Mouse (Mus musculus) midbrain, embryonic 13.5 days (tissue): ENCODE data around the gene Galt. TPM values are rescaled to one million over a fixed set of nuclear protein-coding genes. Genes with fewer than 3 reads are reported as not detected.
"Not testable (repeated sequence)": the region's sequence is repeated elsewhere in the genome, so short reads cannot be mapped to it uniquely, and the experiment has no call there.

Experiments used
- ATAC-seq: fragments of 200-750 bp; cut with Nextera tagmentation; 2 replicates; pipeline ENCODE4 v1.8.0; 2017; ENCODE audit warnings: mild to moderate bottlenecking, moderate TSS enrichment, moderate library complexity
- H3K27ac ChIP-seq: fragments of 300-500 bp; sonication (generic); 2 replicates; pipeline ENCODE4 v1.5.1; 2015; ENCODE audit warnings: inconsistent platforms, mild to moderate bottlenecking, moderate library complexity
- H3K27me3 ChIP-seq: fragments of 300-500 bp; sonication (generic); 2 replicates; pipeline ENCODE4 v1.6.1; 2015; ENCODE audit warnings: mild to moderate bottlenecking, inconsistent platforms
- H3K36me3 ChIP-seq: fragments of 300-500 bp; sonication (generic); 2 replicates; pipeline ENCODE4 v1.6.1; 2015; ENCODE audit warnings: mild to moderate bottlenecking, inconsistent platforms
- H3K4me1 ChIP-seq: fragments of 300-500 bp; sonication (generic); replicated peaks from 2 replicates; pipeline ENCODE4 v1.6.1; 2015; ENCODE audit warnings: inconsistent platforms
- H3K4me2 ChIP-seq: fragments of 300-500 bp; sonication (generic); replicated peaks from 2 replicates; pipeline ENCODE4 v1.6.1; 2015; ENCODE audit warnings: moderate library complexity, mild to moderate bottlenecking, inconsistent platforms
- H3K4me3 ChIP-seq: fragments of 300-500 bp; sonication (generic); replicated peaks from 2 replicates; pipeline ENCODE4 v1.5.1; 2015; ENCODE audit warnings: mild to moderate bottlenecking, inconsistent platforms
- H3K9ac ChIP-seq: fragments of 300-500 bp; sonication (generic); replicated peaks from 2 replicates; pipeline ENCODE4 v1.6.1; 2015; ENCODE audit warnings: mild to moderate bottlenecking, inconsistent platforms
- H3K9me3 ChIP-seq: fragments of 300-500 bp; sonication (generic); 2 replicates; pipeline ENCODE4 v1.6.1; 2016; ENCODE audit warnings: mild to moderate bottlenecking, inconsistent platforms
- WGBS: fragments of 180-500 bp; shearing (Covaris S2); methylation state at CpG from one replicate; pipeline ENCODE4 v1.1.7; 2015; 5-methylcytosine and 5-hydroxymethylcytosine counted together
- polyA plus RNA-seq: library from polyadenylated mRNA; unstranded; fragments of >200 nt; fragmentation: Nextera tagmentation; extraction: Ambion mirVana; gene quantifications from 2 replicates; pipeline ENCODE4 v1.2.1, GENCODE M21; 2015

Gene Galt
- polyA plus RNA-seq, 1 experiment from 2014 or later: 29.7 TPM

DNA sequence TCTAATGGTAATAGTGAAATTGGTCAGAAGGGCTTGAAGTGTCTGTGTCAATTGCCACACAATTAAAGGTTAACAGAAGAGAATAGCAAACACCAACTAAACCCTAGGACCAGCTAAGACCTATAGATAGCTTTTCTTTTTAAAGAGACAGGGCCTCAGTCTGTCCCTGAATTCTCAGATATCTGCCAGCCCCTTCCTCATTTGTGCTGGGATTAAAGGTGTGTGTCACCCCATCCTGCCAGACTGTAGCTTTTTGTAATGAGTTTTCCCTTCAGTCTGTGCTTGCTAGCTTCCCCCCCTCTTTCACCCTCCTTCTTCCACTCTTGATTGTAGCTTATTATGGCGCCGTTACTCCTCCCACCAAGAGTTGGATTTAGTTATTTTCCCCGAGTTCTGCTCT is 28.2 kb downstream of the Galt start:
- not testable (repeated sequence) for H3K27ac ChIP-seq, H3K36me3 ChIP-seq, ATAC-seq, H3K4me2 ChIP-seq, H3K9me3 ChIP-seq, H3K4me3 ChIP-seq, H3K27me3 ChIP-seq, H3K9ac ChIP-seq, H3K4me1 ChIP-seq
- WGBS: 16% methylated on average over 3 of the region's 3 CpGs

Other genes with a start within 250 kb of the Galt start
- 8.3 and 8.5 TPM in 2 replicates for gene 1110017D15Rik, start 237.9 kb upstream of the Galt start, polyA plus RNA-seq
- 13.1 and 18.8 TPM in 2 replicates for gene Fam219a, start 185.7 kb upstream of the Galt start, polyA plus RNA-seq
- gene Dnaic1, start 185.5 kb upstream of the Galt start, polyA plus RNA-seq: 2.4 and 2.7 TPM in 2 replicates
- gene Enho, start 114.9 kb upstream of the Galt start, polyA plus RNA-seq: 81.6 and 92.1 TPM in 2 replicates
- 27.6 and 32.7 TPM in 2 replicates for gene Cntfr, start 58.1 kb upstream of the Galt start, polyA plus RNA-seq
- gene Il11ra1, start 55.2 kb upstream of the Galt start, polyA plus RNA-seq: 34.0 and 34.9 TPM in 2 replicates
- gene Rpp25l, start 41.7 kb upstream of the Galt start, polyA plus RNA-seq: 63.9 and 67.4 TPM in 2 replicates
- gene Dctn3, start 32.1 kb upstream of the Galt start, polyA plus RNA-seq: 270 and 278 TPM in 2 replicates
- 0.26 and 0.32 TPM in 2 replicates for gene Arid3c, start 24.1 kb upstream of the Galt start, polyA plus RNA-seq
- 47.9 and 49.9 TPM in 2 replicates for gene Sigmar1, start 929 bp downstream of the Galt start, polyA plus RNA-seq
- 235 and 237 TPM in 2 replicates for gene Ccl27a, start 19.0 kb downstream of the Galt start, polyA plus RNA-seq
- not detected in 2 replicates for gene Gm21541, start 148.4 kb downstream of the Galt start, polyA plus RNA-seq
- 7.8 and 8.7 TPM in 2 replicates for gene Gm20878, start 186.3 kb downstream of the Galt start, polyA plus RNA-seq
- gene Fam205a4, start 210.8 kb downstream of the Galt start, polyA plus RNA-seq: 0.36 and 0.44 TPM in 2 replicates